Mouse (Mus musculus) T-cell, adult 2 months (primary cell): ENCODE results near the gene Prss53.

Source experiments
- DNase-seq: peaks from one replicate; pipeline ENCODE4 v3.0.0; 2022; ENCODE audit warnings: low spot score

Gene Prss53

GRCm38 (mm10) chr7:127890798-127891197 lies at the start of gene Prss53:
TSS of gene Prss53 (minus strand) at chr7:127890970.
- DNase-seq, result no peak

DNA sequence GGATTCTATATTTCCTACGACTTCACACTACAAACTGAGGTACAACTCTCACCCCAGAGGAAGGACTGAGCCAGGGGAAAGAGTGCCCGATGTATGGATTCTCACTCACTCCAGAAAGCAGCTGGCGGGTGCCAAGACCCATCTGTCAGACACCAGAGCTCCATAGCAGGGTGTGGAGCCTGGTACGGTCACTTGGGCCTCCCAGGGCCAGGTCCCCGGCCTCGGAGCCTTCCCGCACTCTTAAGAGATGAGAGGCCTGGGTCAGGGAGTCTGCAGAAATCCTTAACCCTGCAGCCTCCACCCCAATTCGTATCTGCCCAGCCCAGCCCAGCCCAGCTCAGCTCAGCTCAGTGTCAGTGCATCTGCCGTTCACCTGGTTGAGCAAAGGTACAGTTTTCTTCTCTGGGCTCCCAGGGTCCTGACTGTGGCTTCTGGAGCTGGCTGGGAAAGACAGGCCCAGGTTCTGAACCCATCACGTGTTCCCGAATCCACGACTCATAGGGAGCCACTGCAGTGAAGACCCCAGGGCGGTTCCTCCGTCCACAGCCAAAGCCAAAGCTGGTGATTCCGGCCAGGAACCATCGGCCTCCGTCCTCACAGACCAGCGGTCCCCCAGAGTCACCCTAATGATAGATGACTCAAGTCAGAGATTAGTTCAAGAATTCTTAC lies 45.6 kb upstream of the Prss53 start:
- DNase-seq, result no peak

GRCm38 (mm10) chr7:127935748-127936159 lies 45.0 kb upstream of the Prss53 start:
- no peak for DNase-seq

DNA sequence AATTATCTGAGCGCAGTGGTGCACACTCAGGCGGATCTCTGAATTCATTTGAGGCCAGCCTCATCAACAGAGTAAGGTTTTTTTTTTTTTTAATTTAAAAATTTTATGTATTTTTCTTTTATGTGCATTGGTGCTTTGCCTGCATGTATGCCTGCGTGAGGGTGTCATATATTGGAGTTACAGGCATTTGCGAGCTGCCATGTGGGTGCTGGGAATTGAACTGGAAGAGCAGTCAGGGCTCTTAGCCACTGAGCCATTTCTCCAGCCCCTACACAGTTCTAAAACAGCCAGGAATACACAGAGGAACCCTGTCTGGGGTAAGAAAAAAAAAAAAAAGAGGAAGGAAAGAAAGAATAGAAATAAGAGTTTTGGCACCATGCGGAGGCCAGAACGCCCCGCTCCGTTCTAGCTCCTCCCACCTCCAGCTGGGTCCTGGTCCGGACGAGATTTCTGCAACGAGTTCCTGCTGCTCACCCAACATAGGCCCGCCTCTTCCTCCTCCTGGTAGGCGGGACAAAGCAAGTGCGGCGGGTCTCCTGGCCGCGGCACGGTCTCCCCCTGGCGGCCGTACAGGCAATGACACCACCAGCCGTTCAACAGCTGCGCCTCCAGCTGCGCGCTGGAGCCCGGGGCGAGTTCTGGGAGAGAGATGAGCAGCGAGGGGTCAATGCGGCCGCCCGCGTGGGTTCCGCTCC lies 44.4 kb upstream of the Prss53 start:
- DNase-seq, result peak; percentile 95

- DNase-seq, result no peak
Measured at GRCm38 (mm10) chr7:127934075-127934474, 43.3 kb upstream of the Prss53 start.

- DNase-seq, result no peak
Measured at GRCm38 (mm10) chr7:127932273-127933031, 41.7 kb upstream of the Prss53 start.

- DNase-seq, result no peak
Measured at GRCm38 (mm10) chr7:127931351-127932135, 40.8 kb upstream of the Prss53 start.

GRCm38 (mm10) chr7:127930636-127931035 lies 39.9 kb upstream of the Prss53 start:
- DNase-seq, result no peak

DNA sequence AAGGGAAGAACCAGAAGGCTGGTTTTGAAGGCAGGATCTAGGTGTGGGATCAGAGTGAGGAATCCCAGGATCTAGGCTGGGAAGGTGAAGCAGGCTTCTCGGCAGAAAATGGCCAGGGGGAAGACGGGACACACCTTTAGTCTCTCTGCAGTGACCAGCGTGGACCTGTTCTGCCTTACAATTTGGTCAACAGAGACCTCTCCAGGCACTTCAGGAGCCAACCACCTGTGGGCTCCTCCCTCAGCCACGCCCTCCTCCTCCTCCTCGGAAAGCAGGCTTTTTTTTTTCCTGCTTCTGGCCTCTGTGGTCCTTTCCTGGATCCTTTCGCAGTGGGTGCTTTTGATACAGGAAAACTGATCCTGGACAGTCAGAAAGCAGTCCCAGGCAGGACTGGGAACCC lies 39.2 kb upstream of the Prss53 start, which contains the start of gene Prss8:
Gene Prss8, minus strand, starts transcription at position 182 of the 400 bp plus-strand sequence.
- no peak for DNase-seq

- DNase-seq, result no peak
Measured at GRCm38 (mm10) chr7:127928596-127928995, 37.8 kb upstream of the Prss53 start.

GRCm38 (mm10) chr7:127927726-127928125 lies 37.0 kb upstream of the Prss53 start:
- no peak for DNase-seq

DNA sequence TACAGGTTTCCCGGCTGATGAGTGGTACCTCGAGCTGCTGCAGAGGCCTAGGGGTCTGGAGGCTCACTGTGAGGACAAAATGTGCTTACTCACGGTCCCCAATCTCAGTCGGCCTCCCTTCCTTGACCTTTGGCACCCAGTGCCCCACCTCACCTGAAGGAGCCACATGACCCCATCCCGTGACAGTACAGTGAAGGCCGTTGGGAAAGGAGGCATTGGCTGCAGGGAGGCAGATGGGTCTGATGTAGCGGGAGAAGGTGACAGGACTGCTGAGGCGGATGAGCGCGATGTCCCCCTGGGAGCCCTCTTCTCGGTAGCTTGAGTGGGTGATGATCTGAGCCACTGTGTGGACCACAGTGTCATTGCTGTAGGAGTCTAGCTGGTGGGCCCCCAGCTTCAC lies 36.1 kb upstream of the Prss53 start:
- DNase-seq, result no peak

DNA sequence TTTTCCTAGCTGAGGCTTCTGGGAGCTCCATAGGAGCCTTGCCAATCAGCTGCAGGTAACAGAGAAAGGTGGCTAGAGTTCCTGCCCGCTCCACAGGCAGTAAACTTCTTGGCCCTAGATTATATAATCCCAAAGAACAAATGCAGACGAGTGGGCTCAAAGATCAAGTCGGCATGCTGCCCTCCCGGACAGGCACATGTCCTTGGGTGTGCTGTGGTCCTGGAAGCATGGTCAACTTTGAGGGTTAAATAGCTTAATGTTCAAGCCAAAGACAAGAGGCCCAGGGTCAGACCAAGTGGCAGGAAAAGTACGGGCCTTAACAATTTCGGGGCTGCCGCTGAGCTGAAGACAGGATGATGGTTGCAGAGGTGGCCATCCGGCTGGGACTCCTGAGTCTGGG lies 35.3 kb upstream of the Prss53 start:
- DNase-seq, result no peak

GRCm38 (mm10) chr7:127925252-127925651 lies 34.5 kb upstream of the Prss53 start:
- DNase-seq, result no peak

- no peak for DNase-seq
Measured at GRCm38 (mm10) chr7:127923714-127924113, 32.9 kb upstream of the Prss53 start.

GRCm38 (mm10) chr7:127922451-127923275 lies 31.9 kb upstream of the Prss53 start:
- DNase-seq, result peak; percentile 52

GRCm38 (mm10) chr7:127921516-127921915 lies 30.7 kb upstream of the Prss53 start:
- no peak for DNase-seq

DNA sequence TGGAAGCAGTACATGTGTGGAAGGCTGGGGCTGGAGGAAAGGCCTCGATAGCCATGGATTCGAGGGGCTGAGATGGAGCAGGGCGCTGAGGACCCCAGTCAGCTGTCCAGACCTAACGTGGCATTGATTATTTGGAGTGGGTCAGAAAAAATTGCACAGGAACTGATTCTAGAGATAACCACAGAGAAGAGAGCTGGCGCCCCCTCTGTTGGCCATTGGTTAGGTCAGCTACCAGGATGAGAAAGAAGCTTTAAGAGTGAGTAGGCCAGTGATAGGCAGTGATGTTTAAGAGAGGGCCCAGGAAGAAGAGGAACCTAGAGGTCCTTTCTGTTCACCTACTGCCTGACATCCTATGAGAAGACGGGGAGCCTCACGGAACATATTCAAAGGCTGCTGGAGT lies 28.5 kb upstream of the Prss53 start:
- DNase-seq, result no peak

DNA sequence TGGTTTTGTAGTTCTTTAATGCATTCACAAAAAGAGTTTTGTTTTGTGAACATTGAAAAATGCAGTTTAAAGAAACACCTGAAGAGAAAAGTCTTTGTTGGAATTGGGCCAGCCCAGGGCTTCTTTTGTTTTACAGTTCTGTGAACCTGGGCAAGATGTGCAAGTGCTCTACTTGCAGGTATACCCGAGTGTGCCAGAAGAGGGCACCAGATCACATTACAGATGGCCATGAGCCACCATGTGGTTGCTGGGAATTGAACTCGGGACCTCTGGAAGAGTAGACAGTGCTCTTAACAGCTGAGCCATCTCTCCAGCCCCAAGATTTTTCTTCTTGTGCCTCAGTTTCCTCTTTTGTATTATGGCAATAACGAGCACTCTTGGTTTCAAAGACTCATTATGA lies 27.4 kb upstream of the Prss53 start:
- peak; percentile 65 for DNase-seq

- no peak for DNase-seq
Measured at GRCm38 (mm10) chr7:127915293-127915692, 24.5 kb upstream of the Prss53 start.

- no peak for DNase-seq
Measured at GRCm38 (mm10) chr7:127912938-127913337, 22.2 kb upstream of the Prss53 start.
